Mouse (Mus musculus): ENCODE measurements around the gene Cnga1. TPM values are rescaled to one million over a fixed set of nuclear protein-coding genes. Genes with fewer than 3 reads are reported as not detected.

The Cnga1 gene
- polyA plus RNA-seq (2015; fragmentation: Nextera tagmentation; extraction: Ambion mirVana): not detected in 2 replicates

GRCm38 (mm10) chr5:72644175-72644574 is at the start of gene Cnga1:
Cnga1 (minus strand) TSS chr5:72644275.
- no peak for ATAC-seq (replicated peaks; ENCODE audit: insufficient number of reproducible peaks, insufficient read depth, low FRiP score, low read depth)
- Histone ChIP-seq H3K4me3 (no peak within 1 kb of the TSS), H3K9ac (no peak within 1 kb of the TSS), H3K27ac (no peak within 1 kb of the TSS), H3K27me3 (peaks cover 35% of the 10 kb centered on the region), H3K9me3 (replicated peaks) (no peaks in the 10 kb centered on the region), H3K36me3 (no peaks in the 10 kb centered on the region), H3K4me2 (no peak within 1 kb of the TSS), H3K4me1 (replicated peaks) (peaks cover 9% of the 10 kb centered on the region)
- 83% methylated on average over 1 of the region's 1 CpGs for WGBS

GRCm38 (mm10) chr5:72690516-72690915 is 46.4 kb upstream of the Cnga1 start:
- no peak for ATAC-seq (replicated peaks; ENCODE audit: insufficient number of reproducible peaks, insufficient read depth, low FRiP score, low read depth)
- H3K4me2 ChIP-seq: no peak overlapping the region
- H3K27ac ChIP-seq: no peak overlapping the region
- H3K4me3 ChIP-seq: no peak overlapping the region
- 86% methylated on average over 5 of the region's 5 CpGs for WGBS
- H3K36me3 ChIP-seq: no peaks in the 10 kb centered on the region
- no peaks in the 10 kb centered on the region for H3K27me3 ChIP-seq
- no peak overlapping the region for H3K9ac ChIP-seq
- no peaks in the 10 kb centered on the region for H3K9me3 ChIP-seq (replicated peaks)
- no peaks in the 10 kb centered on the region for H3K4me1 ChIP-seq (replicated peaks)

GRCm38 (mm10) chr5:72689556-72689955 is 45.5 kb upstream of the Cnga1 start:
- Histone ChIP-seq H3K9me3 (replicated peaks) (no peaks in the 10 kb centered on the region), H3K9ac (no peak overlapping the region), H3K4me1 (replicated peaks) (no peaks in the 10 kb centered on the region), H3K4me3 (no peak overlapping the region), H3K4me2 (no peak overlapping the region), H3K36me3 (no peaks in the 10 kb centered on the region), H3K27ac (no peak overlapping the region), H3K27me3 (no peaks in the 10 kb centered on the region)
- WGBS: 84% methylated on average over 7 of the region's 7 CpGs
- no peak for ATAC-seq (replicated peaks; ENCODE audit: insufficient number of reproducible peaks, insufficient read depth, low FRiP score, low read depth)

GRCm38 (mm10) chr5:72681451-72681850 is 37.4 kb upstream of the Cnga1 start:
- H3K4me2 ChIP-seq: no peak overlapping the region
- no peaks in the 10 kb centered on the region for H3K36me3 ChIP-seq
- H3K4me1 ChIP-seq (replicated peaks): no peaks in the 10 kb centered on the region
- no peak overlapping the region for H3K27ac ChIP-seq
- H3K9me3 ChIP-seq (replicated peaks): no peaks in the 10 kb centered on the region
- no peak overlapping the region for H3K4me3 ChIP-seq
- no peak overlapping the region for H3K9ac ChIP-seq
- no peaks in the 10 kb centered on the region for H3K27me3 ChIP-seq
- no peak for ATAC-seq (replicated peaks; ENCODE audit: insufficient number of reproducible peaks, insufficient read depth, low FRiP score, low read depth)
- WGBS: 66% methylated on average over 6 of the region's 6 CpGs

GRCm38 (mm10) chr5:72674994-72675542 is 31.0 kb upstream of the Cnga1 start:
- Histone ChIP-seq H3K27me3 (no peaks in the 10 kb centered on the region), H3K36me3 (no peaks in the 10 kb centered on the region), H3K4me2 (no peak overlapping the region), H3K4me1 (replicated peaks) (no peaks in the 10 kb centered on the region), H3K9me3 (replicated peaks) (no peaks in the 10 kb centered on the region), H3K27ac (no peak overlapping the region), H3K4me3 (no peak overlapping the region), H3K9ac (no peak overlapping the region)
- 83% methylated on average over 9 of the region's 9 CpGs for WGBS
- no peak for ATAC-seq (replicated peaks; ENCODE audit: insufficient number of reproducible peaks, insufficient read depth, low FRiP score, low read depth)

GRCm38 (mm10) chr5:72671017-72671699 is 27.1 kb upstream of the Cnga1 start:
- Histone ChIP-seq H3K4me3 (no peak overlapping the region), H3K4me2 (no peak overlapping the region), H3K27ac (no peak overlapping the region), H3K4me1 (replicated peaks) (no peaks in the 10 kb centered on the region), H3K9me3 (replicated peaks) (no peaks in the 10 kb centered on the region), H3K27me3 (no peaks in the 10 kb centered on the region), H3K36me3 (no peaks in the 10 kb centered on the region), H3K9ac (no peak overlapping the region)
- ATAC-seq (replicated peaks; ENCODE audit: insufficient number of reproducible peaks, insufficient read depth, low FRiP score, low read depth): no peak
- WGBS: 62% methylated on average over 8 of the region's 8 CpGs

- WGBS: 76% methylated on average over 9 of the region's 9 CpGs
- Histone ChIP-seq H3K27me3 (no peaks in the 10 kb centered on the region), H3K4me1 (replicated peaks) (no peaks in the 10 kb centered on the region), H3K4me3 (no peak overlapping the region), H3K9me3 (replicated peaks) (no peaks in the 10 kb centered on the region), H3K27ac (no peak overlapping the region), H3K9ac (no peak overlapping the region), H3K4me2 (no peak overlapping the region), H3K36me3 (no peaks in the 10 kb centered on the region)
- no peak for ATAC-seq (replicated peaks; ENCODE audit: insufficient number of reproducible peaks, insufficient read depth, low FRiP score, low read depth)
Observed at GRCm38 (mm10) chr5:72668351-72668750, 24.3 kb upstream of the Cnga1 start.

- Histone ChIP-seq H3K27ac (no peak overlapping the region), H3K4me1 (replicated peaks) (0 out of 2 replicates have a peak, but pooled peaks cover under 1% of the 10 kb centered on the region), H3K4me3 (no peak overlapping the region), H3K9me3 (replicated peaks) (no peaks in the 10 kb centered on the region), H3K9ac (no peak overlapping the region), H3K36me3 (no peaks in the 10 kb centered on the region), H3K27me3 (no peaks in the 10 kb centered on the region), H3K4me2 (no peak overlapping the region)
- no peak for ATAC-seq (replicated peaks; ENCODE audit: insufficient number of reproducible peaks, insufficient read depth, low FRiP score, low read depth)
- 77% methylated on average over 7 of the region's 7 CpGs for WGBS
Observed at GRCm38 (mm10) chr5:72666428-72666827, 22.4 kb upstream of the Cnga1 start.

GRCm38 (mm10) chr5:72665281-72665680 is 21.2 kb upstream of the Cnga1 start:
- 0 out of 2 replicates have a peak, but pooled peaks cover 4% of the 10 kb centered on the region for H3K4me1 ChIP-seq (replicated peaks)
- WGBS: 25% methylated on average over 5 of the region's 5 CpGs
- no peaks in the 10 kb centered on the region for H3K27me3 ChIP-seq
- H3K9ac ChIP-seq: no peak overlapping the region
- H3K9me3 ChIP-seq (replicated peaks): no peaks in the 10 kb centered on the region
- H3K27ac ChIP-seq: no peak overlapping the region
- no peak overlapping the region for H3K4me3 ChIP-seq
- no peak for ATAC-seq (replicated peaks; ENCODE audit: insufficient number of reproducible peaks, insufficient read depth, low FRiP score, low read depth)
- no peaks in the 10 kb centered on the region for H3K36me3 ChIP-seq
- H3K4me2 ChIP-seq: no peak overlapping the region

- H3K4me1 ChIP-seq (replicated peaks): 0 out of 2 replicates have a peak, but pooled peaks cover 4% of the 10 kb centered on the region
- 39% methylated on average over 3 of the region's 3 CpGs for WGBS
- no peak for ATAC-seq (replicated peaks; ENCODE audit: insufficient number of reproducible peaks, insufficient read depth, low FRiP score, low read depth)
Observed at GRCm38 (mm10) chr5:72664854-72665253, 20.8 kb upstream of the Cnga1 start.

GRCm38 (mm10) chr5:72664126-72664525 is 20.1 kb upstream of the Cnga1 start:
- 89% methylated on average over 5 of the region's 5 CpGs for WGBS
- Histone ChIP-seq H3K9me3 (replicated peaks) (no peaks in the 10 kb centered on the region), H3K9ac (no peak overlapping the region), H3K36me3 (no peaks in the 10 kb centered on the region), H3K4me3 (no peak overlapping the region), H3K27ac (no peak overlapping the region), H3K27me3 (no peaks in the 10 kb centered on the region), H3K4me2 (no peak overlapping the region), H3K4me1 (replicated peaks) (0 out of 2 replicates have a peak, but pooled peaks cover 4% of the 10 kb centered on the region)
- ATAC-seq (replicated peaks; ENCODE audit: insufficient number of reproducible peaks, insufficient read depth, low FRiP score, low read depth): no peak

More at GRCm38 (mm10) chr5:72664854-72665253, 20.8 kb upstream of the Cnga1 start:
- Histone ChIP-seq H3K9ac (no peak overlapping the region), H3K9me3 (replicated peaks) (no peaks in the 10 kb centered on the region), H3K36me3 (no peaks in the 10 kb centered on the region), H3K4me3 (no peak overlapping the region), H3K4me2 (no peak overlapping the region), H3K27me3 (no peaks in the 10 kb centered on the region), H3K27ac (no peak overlapping the region)

Data from heart, embryonic 15.5 days (tissue).